Mouse (Mus musculus) liver, embryonic 14.5 days (tissue): ENCODE measurements around the gene Vps39.

ENCODE experiments used
- CTCF ChIP-seq: IDR thresholded peaks from 2 replicates; pipeline ENCODE4 v1.5.1; 2016; ENCODE audit warnings: antibody characterized with exemption, low read depth, control low read depth
- EP300 ChIP-seq: IDR thresholded peaks from 2 replicates; pipeline ENCODE4 v1.6.1; 2016; ENCODE audit warnings: antibody characterized with exemption, low read depth

DNA sequence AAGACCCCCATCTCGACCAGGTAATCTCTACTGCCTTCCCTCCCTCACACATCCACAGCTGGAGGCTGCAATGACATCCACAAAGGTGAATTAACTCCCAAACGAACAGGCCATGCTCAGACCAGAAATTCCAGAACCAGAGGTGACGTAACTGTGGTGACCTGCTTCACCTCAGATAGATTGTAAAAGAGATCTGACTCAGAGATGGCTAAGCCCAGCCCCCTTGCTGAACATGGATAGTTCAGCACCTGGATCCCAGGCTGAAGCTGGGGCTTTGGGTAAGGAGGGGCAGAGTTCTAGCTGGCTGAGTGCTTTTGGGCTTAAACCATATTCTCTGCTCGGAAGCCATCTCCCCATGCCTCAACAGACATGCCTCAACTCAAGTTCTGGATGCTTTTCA, 37.9 kb downstream of the Vps39 start:
- TF ChIP-seq EP300 (no peak), CTCF (no peak)
